9 mouse cellular contexts compared by ENCODE assay signal in the genomic region with DNA sequence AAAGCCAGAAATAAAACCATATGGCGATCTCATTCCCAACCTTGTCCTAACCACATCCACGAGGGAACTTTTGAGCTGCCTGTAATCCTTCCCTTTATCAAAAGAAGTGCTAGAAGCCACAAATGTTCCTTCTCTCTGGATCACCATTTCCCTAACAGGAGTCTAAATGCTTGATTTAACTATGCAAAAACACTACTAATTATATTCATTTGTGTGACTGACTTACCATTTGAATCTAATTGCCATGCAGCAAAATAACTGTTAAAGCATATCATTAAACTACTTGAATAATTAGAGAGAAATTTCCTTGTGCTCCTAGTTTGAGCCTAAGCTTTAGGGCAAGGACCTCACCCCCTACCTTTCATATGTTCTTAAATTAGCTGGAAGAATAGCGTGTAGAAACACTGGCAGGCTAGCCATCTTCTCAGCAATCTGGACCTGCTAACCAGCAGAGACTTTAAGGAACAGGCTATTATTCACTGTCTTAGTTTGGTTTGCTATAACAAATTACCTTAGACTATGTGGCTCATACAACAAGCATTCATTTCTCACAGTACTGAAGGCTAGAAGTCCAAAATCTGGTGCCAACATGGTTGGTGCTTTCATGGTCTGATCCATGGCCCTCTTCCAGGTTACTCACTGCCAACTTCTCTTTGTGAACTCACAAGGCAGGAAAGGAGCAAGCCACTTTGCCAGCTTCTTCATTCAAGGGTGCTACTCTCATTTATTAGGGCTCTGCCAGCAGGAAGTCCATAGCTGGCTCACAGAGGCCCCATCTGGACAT.
DNase-seq lines count a peak whose midpoint lies in the region; ATAC-seq lines count a peak whose summit lies in the region.
"Had no signal": no experiment of that assay in that cellular context is flagged by ENCODE, and none has a peak within 500 bp of the region (broad histone marks: within the 10 kb centered on the region; RNA-seq: fewer than 3 reads in every experiment).

No protein-coding gene starts in this region.

- ATAC-seq in neural tube, embryonic 14.5 days (ENCODE audit: low read depth) = peak; percentile 31; the same call in 1 of the 2 replicates
- peak; percentile 94 for ATAC-seq in hindbrain, embryonic 16.5 days
- no peak for ATAC-seq in inflammation-experienced regulatory T-cells, adult 6 months

- no peak overlapping the region for H3K27ac ChIP-seq in neural tube, embryonic 14.5 days (ENCODE audit: low read depth, low read length)
- H3K27ac ChIP-seq in hindbrain, embryonic 16.5 days (ENCODE audit: low read depth, low read length) = no peak overlapping the region

- H3K4me3 ChIP-seq in neural tube, embryonic 14.5 days (ENCODE audit: low read depth, low read length) = no peak overlapping the region
- no peak overlapping the region for H3K4me3 ChIP-seq in hindbrain, embryonic 16.5 days (ENCODE audit: low read length)

- H3K36me3 ChIP-seq in neural tube, embryonic 14.5 days (ENCODE audit: control insufficient read depth, insufficient read depth, low read length) = no peaks in the 10 kb centered on the region
- H3K36me3 ChIP-seq in hindbrain, embryonic 16.5 days (ENCODE audit: control insufficient read depth, insufficient read depth, low read length) = no peaks in the 10 kb centered on the region

- 71% methylated on average over 3 of the region's 3 CpGs for WGBS in neural tube, embryonic 14.5 days
- WGBS in hindbrain, embryonic 16.5 days = 78% methylated on average over 3 of the region's 3 CpGs

- DNase-seq in frontal cortex, postnatal 10 days (ENCODE audit: low spot score in 2 of 2) = peak; percentile 25 to 38
- DNase-seq in frontal cortex, postnatal 25 days (ENCODE audit: low spot score in 2 of 2) = no peak
- no peak for DNase-seq in neural tube, embryonic 10.5 days (ENCODE audit: extremely low spot score, low spot score)
- peak; percentile 8 for DNase-seq in right cerebral cortex, postnatal 14 days
- DNase-seq in urinary bladder, postnatal 4 days (ENCODE audit: low spot score in 2 of 2) = no peak
- DNase-seq: lung, embryonic 14.5 days had no signal

- H3K27me3 ChIP-seq in neural tube, embryonic 14.5 days (ENCODE audit: control insufficient read depth, insufficient read depth, low read length) = no peaks in the 10 kb centered on the region
- no peaks in the 10 kb centered on the region for H3K27me3 ChIP-seq in hindbrain, embryonic 16.5 days (replicated peaks; ENCODE audit: control insufficient read depth, insufficient read depth, low read length)

- H3K9me3 ChIP-seq in neural tube, embryonic 14.5 days (ENCODE audit: control insufficient read depth, low read length) = no peaks in the 10 kb centered on the region
- no peaks in the 10 kb centered on the region for H3K9me3 ChIP-seq in hindbrain, embryonic 16.5 days (ENCODE audit: control insufficient read depth, low read length)

- no peaks in the 10 kb centered on the region for H3K4me1 ChIP-seq in neural tube, embryonic 14.5 days (ENCODE audit: control insufficient read depth, insufficient read depth, low read length)
- H3K4me1 ChIP-seq in hindbrain, embryonic 16.5 days (ENCODE audit: control insufficient read depth, insufficient read depth, low read depth, low read length) = no peaks in the 10 kb centered on the region

- no peak overlapping the region for H3K9ac ChIP-seq in neural tube, embryonic 14.5 days (replicated peaks; ENCODE audit: low read depth, low read length)
- no peak overlapping the region for H3K9ac ChIP-seq in hindbrain, embryonic 16.5 days (ENCODE audit: low read depth, low read length)
- H3K9ac ChIP-seq: lung, embryonic 14.5 days had no signal

- no peak overlapping the region for H3K4me2 ChIP-seq in neural tube, embryonic 14.5 days (ENCODE audit: low read depth, low read length)
- H3K4me2 ChIP-seq in hindbrain, embryonic 16.5 days (ENCODE audit: low read length) = no peak overlapping the region
- H3K4me2 ChIP-seq: lung, embryonic 14.5 days had no signal

Comparison
In these comparisons a context has a peak if more than half of its experiments do, and no peak if none do; other contexts are left out.
1. DNase-seq: peak in frontal cortex, postnatal 10 days (2 of 2) and right cerebral cortex, postnatal 14 days (single experiment); none in frontal cortex, postnatal 25 days (0 of 2), neural tube, embryonic 10.5 days (single experiment) and urinary bladder, postnatal 4 days (0 of 2).